Mouse (Mus musculus) kidney, adult 18-20 months (tissue): ENCODE measurements around the gene Gm19402.
"Not testable (repeated sequence)": the region's sequence is repeated elsewhere in the genome, so short reads cannot be mapped to it uniquely, and the experiment has no call there.

Experiments
- DNase-seq: peaks from one replicate; pipeline ENCODE4 v3.0.0; 2021

The Gm19402 gene

DNA sequence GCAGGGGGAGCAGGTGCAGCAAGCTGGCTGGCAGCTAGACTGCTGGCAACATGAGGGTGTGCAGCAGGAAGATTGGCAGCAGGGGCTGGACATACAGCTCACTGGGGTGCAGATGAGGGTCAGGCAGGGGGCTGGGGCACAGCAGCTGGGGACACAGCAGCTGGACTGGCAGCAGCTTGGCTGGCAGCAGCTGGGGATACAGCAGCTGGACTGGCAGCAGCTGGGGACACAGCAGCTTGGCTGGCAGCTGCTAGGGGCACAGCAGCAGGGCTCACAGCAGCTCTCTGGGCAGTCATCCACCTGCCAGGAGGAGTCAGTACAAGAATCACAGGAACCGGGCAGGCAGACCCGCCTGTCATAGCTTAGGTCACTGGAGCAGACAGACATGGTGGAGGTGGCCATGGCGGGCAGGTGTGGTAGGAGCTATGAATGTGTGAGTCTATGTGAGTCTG, at the start of gene Gm19402:
Gene Gm19402 (minus strand): TSS at position 402 of the 452 bp plus-strand sequence.
- not testable (repeated sequence) for DNase-seq

DNA sequence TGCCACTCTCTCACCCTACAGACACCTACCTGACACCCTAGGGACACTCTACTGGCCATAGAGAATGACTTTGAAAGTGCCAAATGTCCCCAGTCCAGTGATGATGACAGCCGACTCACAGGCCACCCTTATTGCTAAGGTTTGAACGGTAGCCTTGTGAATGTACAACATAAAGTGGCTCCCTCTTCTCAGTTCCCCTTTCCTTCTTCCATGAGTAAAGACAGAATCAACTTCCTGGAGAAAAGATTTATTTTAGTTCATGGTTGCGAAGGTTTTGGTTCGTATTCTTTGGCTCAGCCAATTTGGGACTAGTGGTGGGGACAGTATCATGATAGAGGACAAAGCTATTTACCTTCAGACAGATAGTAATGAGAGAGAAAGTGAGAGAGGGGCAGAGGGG, 48.4 kb upstream of the Gm19402 start:
- no peak for DNase-seq

DNA sequence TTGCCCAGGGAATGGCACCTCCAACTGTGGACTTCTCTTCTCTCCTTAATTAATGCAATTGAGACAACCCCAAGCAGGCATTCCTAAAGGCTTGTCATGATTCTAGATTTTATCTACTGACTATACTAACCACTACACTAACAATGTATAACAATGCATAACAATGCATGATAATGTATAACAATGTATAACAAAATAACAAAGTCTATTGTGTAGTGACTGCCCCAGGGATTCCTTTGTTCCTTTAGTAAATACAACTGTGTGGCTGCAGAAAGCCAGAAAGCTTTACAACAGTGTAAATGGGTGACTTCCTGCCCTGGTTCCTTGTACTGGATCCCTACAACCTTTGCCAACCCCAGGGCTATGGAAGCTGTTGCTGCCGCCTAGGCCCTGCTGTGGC, 45.4 kb upstream of the Gm19402 start:
- no peak for DNase-seq

GRCm38 (mm10) chr10:77729241-77729640, 38.7 kb upstream of the Gm19402 start:
- DNase-seq: peak; percentile 5

- DNase-seq: no peak
These were observed 37.7 kb upstream of the Gm19402 start for GRCm38 (mm10) chr10:77728280-77728679.

DNA sequence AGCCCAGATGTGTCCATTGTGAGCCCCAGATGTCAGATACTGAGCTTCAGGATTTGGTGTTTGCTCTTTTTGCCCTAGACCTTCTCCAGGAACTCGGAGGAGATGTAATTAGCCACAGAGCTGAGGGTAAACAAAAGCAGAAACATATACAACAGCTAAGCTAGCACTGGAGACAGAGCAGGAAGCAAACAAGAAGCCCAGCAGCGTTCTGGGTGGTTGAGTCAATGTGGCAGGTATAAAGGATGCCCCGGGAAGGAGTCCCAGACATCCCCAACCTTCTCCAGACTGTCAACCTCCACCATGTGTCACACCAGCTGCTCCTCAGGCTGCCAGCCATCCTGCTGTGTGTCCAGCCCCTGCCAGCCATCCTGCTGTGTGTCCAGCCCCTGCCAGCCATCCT, 35.6 kb upstream of the Gm19402 start, which contains the start of gene Gm10100:
Gene Gm10100 (plus strand): TSS at position 301 of the 400 bp plus-strand sequence.
- DNase-seq: no peak

GRCm38 (mm10) chr10:77724855-77725254, 34.3 kb upstream of the Gm19402 start:
- no peak for DNase-seq

DNA sequence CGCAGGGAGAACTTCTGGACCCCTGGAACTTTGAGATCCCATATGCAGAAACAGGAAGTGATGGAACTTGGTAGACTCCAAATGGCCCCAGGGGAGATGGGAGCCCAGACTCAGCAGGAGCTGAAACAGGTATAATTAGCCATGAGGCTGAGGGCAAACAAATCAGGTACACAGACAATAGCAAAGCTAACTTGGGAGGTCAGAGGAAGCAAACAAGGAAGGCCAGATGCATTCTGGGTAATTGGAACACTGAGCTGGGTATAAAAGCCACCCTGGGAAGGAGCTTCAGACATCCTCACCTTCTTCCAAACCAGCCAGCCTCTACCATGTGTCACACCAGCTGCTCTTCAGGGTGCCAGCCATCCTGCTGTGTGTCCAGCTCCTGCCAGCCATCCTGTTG, 29.7 kb upstream of the Gm19402 start, which contains the start of gene Krtap12-1:
Gene Krtap12-1 (plus strand): TSS at position 301 of the 400 bp plus-strand sequence.
- DNase-seq: not testable (repeated sequence)

- DNase-seq: no peak
These were observed 24.9 kb upstream of the Gm19402 start, which contains the start of gene Gm10142 for GRCm38 (mm10) chr10:77715507-77715906. Gene Gm10142 (plus strand): TSS chr10:77715807.

GRCm38 (mm10) chr10:77713734-77714133, 23.2 kb upstream of the Gm19402 start:
- DNase-seq: no peak

GRCm38 (mm10) chr10:77711157-77711556, 20.6 kb upstream of the Gm19402 start, which contains the start of gene Gm10024:
Gene Gm10024 (plus strand): TSS chr10:77711457.
- DNase-seq: not testable (repeated sequence)

DNA sequence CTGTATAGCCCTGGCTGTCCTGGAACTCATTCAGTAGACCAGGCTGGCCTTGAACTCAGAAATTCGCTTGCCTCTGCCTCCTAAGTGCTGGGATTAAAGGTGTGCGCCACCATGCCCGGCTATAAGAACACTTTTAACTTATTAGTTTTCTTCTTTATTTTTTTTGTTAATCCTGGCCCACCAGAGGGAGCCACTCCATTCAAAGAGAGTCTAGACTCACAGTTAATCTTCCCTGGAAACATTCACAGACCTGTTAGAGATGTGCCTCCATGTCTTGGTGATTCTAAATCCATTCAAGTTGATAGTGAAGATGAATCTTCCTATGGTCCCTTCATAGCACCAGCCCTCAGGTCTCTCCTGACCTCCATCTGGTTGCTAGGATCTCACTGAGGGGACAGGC, 19.3 kb upstream of the Gm19402 start:
- no peak for DNase-seq

DNA sequence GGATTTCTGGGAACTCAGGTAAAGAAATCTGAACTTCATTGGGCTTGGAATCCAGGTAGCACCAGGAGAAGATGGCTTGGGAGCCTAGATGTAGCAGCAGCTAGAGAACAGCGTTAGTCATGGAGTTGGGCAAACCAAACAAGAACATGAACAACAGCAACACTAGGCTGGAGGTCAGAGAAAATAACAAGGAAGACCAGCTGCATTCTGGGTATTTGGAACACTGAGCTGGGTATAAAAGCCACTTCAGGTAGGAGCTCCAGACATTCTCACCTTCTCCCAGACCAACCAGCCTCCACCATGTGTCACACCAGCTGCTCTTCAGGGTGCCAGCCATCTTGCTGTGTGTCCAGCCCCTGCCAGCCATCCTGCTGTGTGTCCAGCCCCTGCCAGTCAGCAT, 15.8 kb upstream of the Gm19402 start, which contains the start of gene Gm10272:
Gene Gm10272 (plus strand): TSS at position 301 of the 400 bp plus-strand sequence.
- DNase-seq: no peak

- DNase-seq: no peak
These were observed 6.6 kb upstream of the Gm19402 start, which contains the start of gene Gm9508 for GRCm38 (mm10) chr10:77697133-77697532. Gene Gm9508 (minus strand): TSS chr10:77697233.

- no peak for DNase-seq
These were observed 3.5 kb downstream of the Gm19402 start for GRCm38 (mm10) chr10:77687021-77687420.

- no peak for DNase-seq
These were observed 4.5 kb downstream of the Gm19402 start, which contains the start of gene Tspear for GRCm38 (mm10) chr10:77685895-77686664. Gene Tspear (plus strand): TSS chr10:77686569.

- DNase-seq: no peak
These were observed 6.4 kb downstream of the Gm19402 start for GRCm38 (mm10) chr10:77684181-77684580.

DNA sequence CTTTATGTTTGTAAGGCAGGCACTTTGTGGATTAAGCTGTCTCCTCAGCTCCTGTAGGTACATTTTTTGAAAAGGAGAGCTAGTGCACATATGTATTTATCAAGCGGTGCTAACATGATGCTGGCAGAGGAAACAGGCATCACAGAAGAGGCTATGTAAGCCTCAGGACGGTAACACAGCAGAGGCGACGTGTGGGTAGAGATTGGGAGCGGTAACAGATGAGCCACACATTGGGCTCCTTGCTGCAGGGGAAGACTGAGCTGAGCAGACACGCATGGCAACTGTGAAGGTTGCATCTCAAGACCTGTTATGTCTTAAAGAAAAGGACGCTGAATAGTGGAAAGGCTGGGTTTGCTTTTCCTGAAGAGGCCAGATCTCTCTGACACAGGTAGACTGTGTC, 7.6 kb downstream of the Gm19402 start:
- no peak for DNase-seq

DNA sequence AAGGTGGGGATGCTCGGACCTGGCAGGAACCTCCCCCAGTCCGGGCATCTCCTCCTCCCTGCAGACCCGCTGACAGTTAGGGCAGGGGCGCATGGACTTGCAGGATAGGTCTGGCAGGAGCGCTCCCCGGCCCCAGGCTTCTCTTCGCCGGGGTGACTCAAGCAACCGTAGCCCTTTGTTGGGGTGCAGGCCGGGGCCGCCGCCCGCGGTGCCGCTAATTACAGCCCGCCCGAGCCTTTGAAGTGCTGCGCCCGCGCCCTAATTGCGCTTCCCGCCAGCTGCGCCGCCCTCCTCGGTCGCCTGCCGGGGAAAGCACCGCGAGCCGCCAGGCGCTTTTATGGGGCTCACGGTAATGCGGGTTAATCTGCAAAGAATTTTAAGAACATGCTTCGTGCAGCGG, 13.0 kb downstream of the Gm19402 start:
- DNase-seq: no peak

GRCm38 (mm10) chr10:77673765-77674164, 16.8 kb downstream of the Gm19402 start:
- no peak for DNase-seq

DNA sequence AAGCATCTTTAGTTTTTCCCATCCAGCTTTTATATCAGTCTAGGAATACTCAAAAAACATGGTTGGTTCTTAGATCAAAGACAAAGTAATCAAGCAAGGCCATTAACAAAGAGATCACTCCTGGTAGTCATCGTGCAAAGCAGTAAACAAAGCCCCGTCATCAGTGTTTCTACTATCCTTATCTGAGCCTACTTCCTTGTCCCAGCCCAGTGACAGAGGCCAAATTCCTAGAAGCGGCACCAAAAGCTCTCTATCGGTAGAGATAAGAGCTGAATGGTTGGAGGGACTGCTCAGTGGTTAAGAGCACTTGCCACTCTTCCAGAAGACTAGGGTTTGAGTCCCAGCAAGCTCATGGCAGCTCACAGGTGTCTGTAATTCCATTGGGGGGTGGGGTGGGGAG, 19.0 kb downstream of the Gm19402 start:
- no peak for DNase-seq

GRCm38 (mm10) chr10:77670710-77671109, 19.8 kb downstream of the Gm19402 start:
- no peak for DNase-seq

- DNase-seq: no peak
These were observed 23.2 kb downstream of the Gm19402 start for GRCm38 (mm10) chr10:77667402-77667801.

DNA sequence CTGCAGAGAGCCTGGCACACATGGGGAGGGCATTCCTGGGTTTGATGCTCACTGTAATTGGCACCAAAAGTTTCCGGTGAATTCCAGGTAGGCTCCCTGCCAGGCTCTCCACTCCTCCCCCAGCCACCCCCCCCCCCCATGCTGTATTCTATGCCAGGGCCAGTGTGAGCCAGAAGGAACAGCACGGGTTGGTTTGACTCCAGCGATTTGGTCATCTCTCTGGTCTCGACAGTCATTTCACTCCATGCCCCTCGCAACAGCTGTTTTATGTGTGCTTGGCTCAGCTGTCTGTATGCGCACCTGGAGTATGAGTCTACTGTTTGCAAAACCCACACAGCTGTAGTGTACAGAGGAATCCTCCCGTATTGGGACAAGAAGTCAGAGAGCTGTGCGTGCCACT, 24.2 kb downstream of the Gm19402 start:
- no peak for DNase-seq
